Mouse (Mus musculus) granulocyte monocyte progenitor cell, adult 5-6 weeks (primary cell): ENCODE results near the gene Prickle4. TPM values are rescaled to one million over a fixed set of nuclear protein-coding genes. Genes with fewer than 3 reads are reported as not detected.
"Not testable (repeated sequence)": the region's sequence is repeated elsewhere in the genome, so short reads cannot be mapped to it uniquely, and the experiment has no call there.

ENCODE experiments used
- ATAC-seq: replicated peaks from 2 replicates; pipeline ENCODE4 v1.8.0; 2016; ENCODE audit warnings: mild to moderate bottlenecking, moderate TSS enrichment, inconsistent platforms; ENCODE audit not compliant: poor library complexity, severe bottlenecking
- total RNA-seq, 2 experiments: library from RNA; stranded (forward) in 1 of 2; stranded (reverse) in 1 of 2; fragments of 200-712, 200-1000 nt in 1 of 2; fragments of >200 nt in 1 of 2; fragmentation: Nextera tagmentation in 1 of 2; gene quantifications; 2 replicates each; pipeline ENCODE4 v1.2.3; 2014 to 2017

Gene Prickle4
- total RNA-seq, 2 experiments from 2014 or later, result 0.62 TPM; not detected in 1

DNA sequence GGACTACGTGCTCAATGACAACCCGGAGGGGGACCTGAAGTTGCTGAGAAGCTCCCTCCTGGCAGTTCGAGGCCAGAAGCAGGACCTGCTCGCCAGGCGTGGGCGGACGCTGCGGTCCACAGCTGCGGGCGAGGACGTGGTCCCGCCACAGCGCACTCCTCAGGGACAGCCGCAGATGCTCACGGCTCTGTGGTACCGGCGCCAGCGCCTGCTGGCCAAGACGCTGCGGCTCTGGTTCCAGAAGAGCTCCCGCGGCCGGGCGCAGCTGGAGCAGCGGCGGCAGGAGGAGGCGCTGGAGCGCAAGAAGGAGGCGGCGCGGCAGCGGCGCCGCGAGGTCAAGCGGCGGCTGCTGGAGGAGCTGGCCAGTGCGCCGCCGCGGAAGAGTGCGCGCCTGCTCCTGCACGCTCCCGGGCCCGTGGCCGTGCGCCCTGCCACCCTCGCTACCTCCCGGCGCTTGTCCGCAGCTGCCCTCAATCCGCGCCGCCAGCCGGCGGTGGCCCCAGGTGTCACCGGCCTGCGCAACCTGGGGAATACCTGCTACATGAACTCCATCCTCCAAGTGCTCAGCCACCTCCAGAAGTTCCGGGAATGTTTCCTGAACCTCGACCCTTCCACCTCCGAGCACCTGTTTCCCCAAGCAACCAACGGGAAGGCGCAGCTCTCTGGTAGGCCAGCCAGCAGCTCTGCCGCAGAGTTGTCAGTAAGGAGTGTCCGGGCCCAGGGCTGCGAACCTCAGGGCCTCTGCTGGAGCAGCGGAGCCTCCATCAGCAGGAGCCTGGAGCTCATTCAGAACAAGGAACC, 22.0 kb downstream of the Prickle4 start:
- peak; percentile 66 for ATAC-seq

DNA sequence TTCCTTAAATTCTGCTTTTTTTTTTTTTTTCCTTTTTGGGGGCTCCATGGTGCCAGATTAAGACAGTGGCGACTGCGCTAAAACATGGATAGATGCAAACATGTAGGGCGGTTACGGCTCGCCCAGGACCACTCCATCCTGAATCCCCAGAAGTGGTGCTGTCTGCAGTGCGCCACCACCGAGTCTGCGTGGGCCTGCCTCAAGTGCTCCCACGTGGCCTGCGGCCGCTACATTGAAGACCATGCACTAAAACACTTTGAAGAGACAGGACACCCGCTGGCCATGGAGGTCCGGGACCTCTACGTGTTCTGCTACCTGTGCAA, 22.6 kb downstream of the Prickle4 start:
- ATAC-seq, result peak; percentile 5; the same call in 1 of the 2 replicates

DNA sequence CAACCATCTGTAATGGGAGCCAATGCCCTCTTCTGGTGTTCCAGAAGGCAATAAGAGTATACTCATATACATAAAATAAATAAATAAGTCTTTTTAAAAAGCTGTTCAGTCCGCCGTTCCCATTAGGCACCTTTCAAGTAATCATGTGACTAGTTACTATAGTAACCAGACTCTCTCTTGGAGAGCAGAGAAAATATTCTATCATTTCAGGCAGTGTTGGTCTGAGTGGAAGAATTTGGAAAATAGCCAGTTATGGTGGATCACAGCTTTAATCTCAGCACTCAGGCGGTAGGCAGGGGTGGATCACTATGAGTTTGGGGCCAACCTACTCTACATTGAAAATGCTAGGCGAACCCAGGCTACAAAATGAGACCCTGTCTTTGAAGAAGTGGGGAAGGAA, 25.4 kb downstream of the Prickle4 start:
- ATAC-seq, result no peak

DNA sequence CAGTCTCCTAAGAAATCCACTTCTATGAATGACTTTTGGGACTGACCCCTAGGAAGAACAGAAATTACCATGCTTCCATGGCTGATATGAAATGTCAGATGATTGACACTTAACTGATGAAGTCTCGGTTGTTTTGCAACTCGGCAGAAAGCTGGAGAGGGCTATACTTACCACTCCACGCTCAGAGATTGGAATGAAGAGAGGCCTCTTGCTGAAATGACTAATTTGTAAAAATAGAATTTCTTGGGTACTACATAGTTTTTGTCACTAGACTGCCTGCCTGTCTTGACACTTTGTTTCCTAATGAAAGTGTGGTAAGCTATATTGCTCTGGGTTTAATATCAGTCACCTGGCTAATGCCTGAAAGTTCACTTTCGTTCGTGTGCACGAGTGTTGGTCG, 30.1 kb downstream of the Prickle4 start:
- no peak for ATAC-seq

DNA sequence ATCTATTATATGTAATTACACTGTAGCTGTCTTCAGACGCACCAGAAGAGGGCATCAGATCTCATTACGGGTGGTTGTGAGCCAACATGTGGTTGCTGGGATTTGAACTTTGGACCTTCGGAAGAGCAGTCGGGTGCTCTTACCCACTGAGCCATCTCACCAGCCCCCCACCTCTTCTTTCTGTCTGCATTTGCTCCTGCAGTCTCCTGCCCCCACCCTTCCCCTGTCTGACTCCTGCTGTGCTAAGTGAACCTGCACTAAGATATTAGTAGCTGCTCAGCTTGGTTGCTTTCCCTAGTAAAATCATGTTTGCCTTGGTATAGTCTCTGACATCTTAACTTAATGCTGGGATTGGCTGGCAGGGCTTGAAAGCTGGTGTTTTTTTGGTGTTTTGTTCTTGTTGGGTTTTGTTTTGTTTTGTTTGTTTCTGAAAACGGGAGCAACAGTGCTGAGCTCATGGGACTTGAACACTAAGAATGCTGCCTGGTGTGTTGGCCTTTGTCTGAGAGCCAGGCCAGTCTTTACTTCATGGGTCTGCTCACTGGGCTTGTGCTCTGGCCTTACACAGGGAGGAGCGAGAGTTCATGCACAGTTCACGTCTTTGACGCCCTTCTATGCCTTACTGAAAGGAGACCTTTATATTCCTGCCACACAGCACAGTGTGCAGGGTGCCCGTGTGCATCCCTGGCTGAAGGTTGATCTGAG, 31.4 kb downstream of the Prickle4 start:
- no peak for ATAC-seq

DNA sequence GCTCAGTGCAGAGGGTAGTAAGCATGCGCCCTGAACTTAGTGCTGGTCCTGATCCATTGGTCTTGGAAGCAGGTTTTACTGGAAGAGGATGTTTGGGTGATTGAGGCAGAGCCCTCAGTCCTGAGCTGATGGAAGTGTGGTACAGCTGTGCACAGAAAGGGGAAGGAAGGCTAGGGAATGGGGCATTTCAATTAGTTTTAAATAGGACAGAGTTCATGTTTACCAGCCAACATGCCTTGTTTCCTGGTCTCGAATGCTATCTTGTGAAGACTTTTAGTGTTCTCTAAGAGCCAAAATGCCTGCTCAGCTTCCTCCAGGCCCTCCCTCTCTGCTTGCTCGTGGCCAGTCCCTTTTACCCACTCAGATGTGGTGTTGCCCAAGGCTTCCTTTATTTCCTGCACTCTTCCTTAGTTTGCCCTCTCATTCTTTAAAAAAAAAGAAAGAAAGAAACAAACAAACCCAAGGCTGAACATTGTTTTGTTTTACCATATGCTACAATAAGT, 35.7 kb downstream of the Prickle4 start:
- no peak; the same call in 1 of the 2 replicates for ATAC-seq

DNA sequence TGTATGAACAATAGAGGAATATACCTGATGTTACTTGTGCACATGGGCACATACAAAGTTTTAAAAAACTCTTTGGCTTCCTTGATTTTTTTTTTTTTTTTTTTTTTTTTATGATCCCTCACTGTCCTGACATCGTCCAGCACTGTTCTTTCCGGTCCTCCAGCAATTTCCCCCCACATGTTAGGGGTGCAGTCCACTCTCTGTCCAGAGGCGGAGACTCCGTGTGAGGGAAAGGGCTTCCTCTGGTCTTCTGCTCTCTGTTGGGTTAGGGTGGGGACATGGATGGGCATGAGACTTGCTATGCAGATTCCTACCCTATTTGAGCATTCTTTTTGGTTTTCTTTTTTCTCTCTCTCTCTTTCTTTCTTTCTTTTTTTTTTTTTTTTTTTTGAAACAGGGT, 36.6 kb downstream of the Prickle4 start:
- no peak for ATAC-seq

DNA sequence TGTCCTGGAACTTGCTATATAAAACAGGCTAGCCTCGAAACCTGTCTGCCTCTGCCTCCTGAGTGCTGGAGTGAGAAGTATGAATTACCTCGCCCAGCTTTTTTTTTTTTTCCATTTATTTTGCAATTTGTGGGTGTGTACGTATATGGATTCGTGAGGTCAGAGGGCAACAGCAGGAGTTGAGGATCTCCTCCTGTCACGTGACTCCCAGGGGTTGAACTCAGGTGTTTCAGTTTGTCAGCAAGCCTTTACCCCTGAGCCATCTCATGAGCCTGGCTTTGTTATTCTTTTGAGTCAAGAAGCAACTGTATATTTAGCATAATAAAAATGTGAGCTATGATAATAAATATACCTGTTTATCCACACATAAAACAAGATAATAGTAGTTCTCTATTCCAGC, 38.8 kb downstream of the Prickle4 start:
- no peak for ATAC-seq

DNA sequence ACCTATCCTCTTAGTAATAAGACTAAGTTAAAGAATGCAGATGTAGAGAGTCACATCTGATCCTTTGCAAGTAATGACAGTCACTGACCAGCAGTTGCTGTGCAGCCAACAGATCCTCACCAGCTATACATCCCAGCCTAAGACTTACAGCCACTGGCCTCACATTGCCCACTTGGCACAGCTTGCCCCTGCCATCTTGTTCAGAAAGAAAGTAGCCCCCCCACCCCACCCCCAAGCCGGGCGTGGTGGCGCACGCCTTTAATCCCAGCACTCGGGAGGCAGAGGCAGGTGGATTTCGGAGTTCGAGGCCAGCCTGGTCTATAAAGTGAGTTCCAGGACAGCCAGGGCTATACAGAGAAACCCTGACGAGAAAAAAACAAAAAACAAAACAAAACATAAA, 40.2 kb downstream of the Prickle4 start:
- not testable (repeated sequence) for ATAC-seq

DNA sequence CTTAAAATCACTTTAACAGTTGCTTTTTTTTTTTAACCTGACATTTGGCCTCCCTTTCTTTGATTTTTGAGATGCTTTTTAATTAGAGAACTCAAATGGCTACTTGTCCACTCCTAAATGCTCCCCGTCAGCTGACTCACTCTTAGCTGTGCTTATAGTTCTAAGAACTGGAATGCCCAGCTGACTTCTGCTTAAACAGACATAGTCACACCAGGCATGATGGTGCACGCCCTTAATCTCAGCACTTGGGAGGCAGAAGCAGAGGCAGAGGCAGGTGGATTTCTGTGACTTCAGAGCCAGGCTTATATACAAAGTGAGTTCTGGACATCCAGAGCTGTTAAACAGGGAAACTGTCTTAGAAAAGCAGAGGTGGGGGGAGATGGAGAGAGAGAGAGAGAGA, 42.6 kb downstream of the Prickle4 start:
- ATAC-seq, result no peak

DNA sequence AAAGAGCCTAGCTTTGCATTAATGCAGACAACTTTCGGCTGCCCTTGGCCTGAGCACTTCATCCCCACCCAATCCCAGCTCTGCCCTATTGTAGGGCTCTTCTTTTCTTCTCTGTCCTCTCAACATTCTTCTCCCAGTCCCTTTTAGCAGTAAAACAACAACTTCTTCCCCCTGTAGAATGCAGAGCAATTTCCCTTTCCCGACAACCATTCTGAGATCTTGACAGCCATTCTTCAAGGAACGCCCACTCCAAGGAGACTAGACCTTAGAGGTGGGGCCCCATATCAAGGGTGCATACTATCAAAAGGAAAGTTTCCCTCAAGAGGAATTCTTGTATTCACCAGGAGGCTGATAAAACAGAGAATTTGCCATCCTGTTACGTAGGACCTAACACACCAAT, 45.6 kb downstream of the Prickle4 start:
- no peak for ATAC-seq

DNA sequence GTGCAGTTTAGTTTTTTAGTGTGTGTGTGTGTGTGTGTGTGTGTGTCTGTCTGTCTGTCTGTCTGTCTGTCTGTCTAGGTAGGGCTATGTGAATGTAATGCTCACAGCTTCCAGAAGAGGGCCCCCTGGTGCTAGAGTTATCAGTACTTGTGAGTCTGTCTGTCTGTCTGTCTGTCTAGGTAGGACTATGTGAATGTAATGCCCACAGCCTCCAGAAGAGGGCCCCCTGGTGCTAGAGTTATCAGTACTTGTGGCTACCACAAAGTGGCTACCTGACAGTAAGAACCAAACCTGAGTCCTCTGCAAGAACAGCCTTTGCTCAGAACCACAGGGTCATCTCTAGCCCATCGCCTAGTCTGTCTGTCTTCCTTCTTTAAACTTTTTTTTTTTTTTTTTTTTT, 47.9 kb downstream of the Prickle4 start:
- peak; percentile 97 for ATAC-seq

DNA sequence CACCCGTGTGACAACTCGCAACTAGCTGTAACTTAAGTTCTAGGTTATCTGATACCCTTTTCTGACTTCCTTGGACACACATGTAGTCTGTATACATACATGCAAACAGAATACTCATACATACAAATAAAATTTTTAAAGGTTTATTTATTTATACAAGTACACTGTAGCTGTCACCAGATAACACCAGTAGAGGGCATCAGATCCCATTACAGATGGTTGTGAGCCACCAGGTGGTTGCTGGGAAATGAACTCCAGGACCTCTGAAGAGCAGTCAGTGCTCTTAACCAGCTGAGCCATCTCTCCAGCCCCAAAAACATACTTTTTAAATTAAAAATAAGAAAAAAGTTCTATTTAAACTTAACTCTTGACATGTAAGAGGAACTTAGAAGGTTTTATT, 51.5 kb downstream of the Prickle4 start:
- no peak for ATAC-seq

Other genes with a start within 250 kb of the Prickle4 start
- gene Taf8, start 192.4 kb downstream of the Prickle4 start, total RNA-seq (2014; fragmentation: Nextera tagmentation), result 13.9 and 23.8 TPM in 2 replicates
- gene Taf8, start 192.4 kb downstream of the Prickle4 start, total RNA-seq (2017), result 34.7 and 40.9 TPM in 2 replicates
- 99.8 and 128 TPM in 2 replicates for gene Ccnd3, start 189.7 kb downstream of the Prickle4 start, total RNA-seq (2014; fragmentation: Nextera tagmentation)
- 35.5 and 35.9 TPM in 2 replicates for gene Ccnd3, start 189.7 kb downstream of the Prickle4 start, total RNA-seq (2017)
- 16.2 and 17.8 TPM in 2 replicates for gene Bysl, start 83.2 kb downstream of the Prickle4 start, total RNA-seq (2014; fragmentation: Nextera tagmentation)
- 12.6 and 16.0 TPM in 2 replicates for gene Bysl, start 83.2 kb downstream of the Prickle4 start, total RNA-seq (2017)
- gene Med20, start 83.2 kb downstream of the Prickle4 start, total RNA-seq (2014; fragmentation: Nextera tagmentation), result 26.3 and 36.3 TPM in 2 replicates
- gene Med20, start 83.2 kb downstream of the Prickle4 start, total RNA-seq (2017), result 25.0 and 29.5 TPM in 2 replicates
- gene Gm20517, start 83.1 kb downstream of the Prickle4 start, total RNA-seq (2014; fragmentation: Nextera tagmentation), result 0.41 and 2.2 TPM in 2 replicates
- gene Gm20517, start 83.1 kb downstream of the Prickle4 start, total RNA-seq (2017), result 2.5 and 3.1 TPM in 2 replicates
- gene Usp49, start 64.0 kb downstream of the Prickle4 start, total RNA-seq (2014; fragmentation: Nextera tagmentation), result 4.1 and 6.8 TPM in 2 replicates
- gene Usp49, start 64.0 kb downstream of the Prickle4 start, total RNA-seq (2017), result 1.5 and 4.1 TPM in 2 replicates
- gene Tomm6, start 6.3 kb downstream of the Prickle4 start, total RNA-seq (2014; fragmentation: Nextera tagmentation), result 315 and 346 TPM in 2 replicates
- 46.0 and 46.4 TPM in 2 replicates for gene Tomm6, start 6.3 kb downstream of the Prickle4 start, total RNA-seq (2017)
- 0.15 TPM in 1 of 2 replicates, not detected in the other for gene Frs3, start 5.7 kb downstream of the Prickle4 start, total RNA-seq (2014; fragmentation: Nextera tagmentation)
- 0.22 TPM in 1 of 2 replicates, not detected in the other for gene Frs3, start 5.7 kb downstream of the Prickle4 start, total RNA-seq (2017)
- gene Gm21981, start 281 bp downstream of the Prickle4 start, total RNA-seq (2014; fragmentation: Nextera tagmentation), result not detected in 2 replicates
- 1.0 TPM in 1 of 2 replicates, not detected in the other for gene Gm21981, start 281 bp downstream of the Prickle4 start, total RNA-seq (2017)
- not detected in 2 replicates for gene Pgc, start 32.1 kb upstream of the Prickle4 start, total RNA-seq (2014; fragmentation: Nextera tagmentation)
- not detected in 2 replicates for gene Pgc, start 32.1 kb upstream of the Prickle4 start, total RNA-seq (2017)
- gene Tfeb, start 42.3 kb upstream of the Prickle4 start, total RNA-seq (2014; fragmentation: Nextera tagmentation), result 6.7 and 9.4 TPM in 2 replicates
- 6.9 and 7.8 TPM in 2 replicates for gene Tfeb, start 42.3 kb upstream of the Prickle4 start, total RNA-seq (2017)
- 3.7 and 5.5 TPM in 2 replicates for gene Mdfi, start 140.0 kb upstream of the Prickle4 start, total RNA-seq (2014; fragmentation: Nextera tagmentation)
- gene Mdfi, start 140.0 kb upstream of the Prickle4 start, total RNA-seq (2017), result 2.7 and 4.9 TPM in 2 replicates
- 16.9 and 29.3 TPM in 2 replicates for gene Foxp4, start 229.9 kb upstream of the Prickle4 start, total RNA-seq (2014; fragmentation: Nextera tagmentation)
- gene Foxp4, start 229.9 kb upstream of the Prickle4 start, total RNA-seq (2017), result 3.4 and 4.0 TPM in 2 replicates